Mouse (Mus musculus) heart, postnatal 10 days (tissue): ENCODE results near the gene Tmem9. TPM values are rescaled to one million over a fixed set of nuclear protein-coding genes. Genes with fewer than 3 reads are reported as not detected.

Source experiments
- DNase-seq, 2 experiments: peaks; one replicate each; pipeline ENCODE4 v3.0.0; 2021
- intact Hi-C: fragments of 180-260 bp; cut with DNase I; formaldehyde crosslinking; loops from one replicate; pipeline ENCODE4 v1.15.1; 2025
- total RNA-seq, 2 experiments: library from RNA; stranded (reverse); gene quantifications; 2 replicates each; pipeline ENCODE4 v1.2.3; 2021

Tmem9 gene
- total RNA-seq, 2 experiments from 2014 or later: 23.8 to 26.1 TPM

GRCm38 (mm10) chr1:136030201-136030600 lies 22.3 kb downstream of the Tmem9 start:
- no peak for DNase-seq
- intact Hi-C loops: no loop called here

- intact Hi-C loops: no loop called here
- DNase-seq: no peak
Observed at GRCm38 (mm10) chr1:136031697-136032096, 23.7 kb downstream of the Tmem9 start.

- intact Hi-C loops: no loop called here
- DNase-seq: no peak
Observed at GRCm38 (mm10) chr1:136032961-136033360, 25.0 kb downstream of the Tmem9 start.

DNA sequence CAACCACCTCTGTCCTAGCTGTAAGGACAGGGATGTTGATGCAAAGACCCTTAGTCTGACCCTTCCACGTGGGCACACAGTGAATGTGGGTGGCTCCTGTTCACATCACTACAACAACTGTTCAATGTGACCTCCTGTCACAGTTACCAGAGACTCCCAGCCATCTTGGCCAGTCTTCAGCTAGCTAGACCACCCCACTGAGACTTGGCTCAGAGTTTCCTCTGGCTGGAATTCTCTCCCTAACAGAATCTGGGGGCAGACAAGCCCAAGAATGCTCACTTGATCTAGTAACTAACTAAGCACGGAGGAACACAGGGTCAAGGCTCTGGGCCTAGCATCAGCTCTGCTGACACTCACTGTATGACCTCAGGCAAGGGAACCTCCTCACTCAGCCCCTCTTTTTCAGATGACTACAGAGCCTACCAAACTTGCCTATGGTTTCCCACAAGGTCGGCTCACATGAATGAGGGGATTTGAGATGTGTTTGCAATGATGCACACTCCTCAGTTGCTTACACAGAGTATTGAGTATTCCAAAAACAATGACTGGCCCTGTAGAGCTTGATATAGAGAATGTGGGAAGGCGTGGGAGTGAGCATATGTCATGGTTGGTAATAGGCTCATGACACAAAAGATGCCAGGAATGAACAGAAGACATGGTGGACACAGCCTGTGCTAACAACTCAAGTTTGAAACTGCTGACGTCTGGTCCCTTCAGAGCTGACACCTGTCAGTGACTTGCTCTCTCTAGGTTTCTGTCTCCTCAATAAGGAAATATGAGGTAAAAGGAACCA lies 31.0 kb downstream of the Tmem9 start:
- intact Hi-C loops: no loop called here
- no peak for DNase-seq

- intact Hi-C loops: no loop called here
- no peak for DNase-seq
Observed at GRCm38 (mm10) chr1:136040452-136040851, 32.5 kb downstream of the Tmem9 start.

DNA sequence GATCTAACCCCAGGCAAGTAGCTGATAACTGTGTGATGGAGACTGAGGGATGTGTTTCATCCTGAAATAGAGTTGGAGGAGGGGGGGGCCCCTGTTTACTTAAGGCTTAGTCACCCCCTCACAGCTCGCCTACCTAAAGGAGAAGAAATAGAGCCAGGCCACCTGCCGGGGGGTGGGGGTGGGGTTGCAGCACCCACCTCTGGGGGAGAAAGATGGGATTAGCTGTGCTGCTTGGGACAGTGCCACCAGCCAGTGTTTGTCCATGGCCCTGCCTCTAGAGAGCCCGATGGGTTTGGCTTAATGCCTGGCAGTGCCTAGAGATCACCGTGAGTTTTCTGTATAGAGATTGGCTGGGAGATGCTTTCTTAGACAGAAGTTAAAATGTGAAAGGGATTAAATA lies 32.9 kb downstream of the Tmem9 start:
- intact Hi-C loops: no loop called here
- DNase-seq: no peak

DNA sequence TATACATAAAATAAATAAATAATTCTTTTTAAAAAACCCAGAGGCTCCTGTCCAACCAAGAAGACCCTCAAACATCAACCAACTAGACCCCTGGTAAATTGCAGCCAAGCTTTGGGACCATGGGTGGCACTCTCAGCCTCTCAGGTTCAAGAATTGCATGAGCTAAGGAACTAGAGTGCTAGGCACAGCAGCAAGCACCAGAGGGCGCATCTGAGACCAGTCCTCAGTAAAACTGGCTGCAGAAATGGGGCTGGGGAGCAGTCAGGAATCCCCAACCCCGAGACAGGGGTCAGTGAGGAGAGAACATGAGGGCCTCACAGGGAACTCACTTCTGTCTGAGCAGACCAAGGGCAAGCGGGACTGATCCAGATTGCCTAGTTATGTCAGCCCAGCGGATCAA lies 37.8 kb downstream of the Tmem9 start:
- intact Hi-C loops: loop anchor here (2.0 to 5.0 kb wide), 3 partner anchors 31 to 477 kb away; no protein-coding TSS in a partner anchor
- peak; percentile 45 to 64 for DNase-seq

DNA sequence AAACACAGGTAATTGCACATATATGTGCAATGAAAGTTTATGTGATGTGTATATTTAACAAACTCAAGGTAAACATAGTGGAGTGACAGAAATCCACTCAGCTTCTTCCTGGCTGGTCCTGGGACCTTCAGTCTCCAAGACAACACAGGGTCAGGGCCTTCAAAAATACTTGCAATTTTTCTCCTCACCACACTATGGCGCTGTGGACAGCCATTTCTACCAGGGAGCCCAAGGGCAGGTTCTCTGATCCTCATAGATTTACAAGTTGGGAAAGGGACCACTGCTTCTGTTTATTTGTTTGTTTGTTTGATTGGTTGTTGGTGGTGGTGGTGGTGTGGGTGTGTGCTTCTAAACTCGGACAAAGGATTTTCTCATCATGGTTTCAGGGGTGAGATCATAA lies 39.5 kb downstream of the Tmem9 start:
- DNase-seq: peak in 1 of 2 experiments; percentile 50
- intact Hi-C loops: loop anchor here (2.0 to 5.0 kb wide), 3 partner anchors 29 to 475 kb away; no protein-coding TSS in a partner anchor

GRCm38 (mm10) chr1:136047894-136048293 lies 39.9 kb downstream of the Tmem9 start:
- intact Hi-C loops: loop anchor here (2.0 to 5.0 kb wide), 3 partner anchors 29 to 474 kb away; no protein-coding TSS in a partner anchor
- no peak for DNase-seq

GRCm38 (mm10) chr1:136050312-136051012 lies 42.5 kb downstream of the Tmem9 start, which contains the start of gene Ascl5:
Gene Ascl5, plus strand, starts transcription at chr1:136050804.
- intact Hi-C loops: no loop called here
- no peak for DNase-seq

GRCm38 (mm10) chr1:136051013-136051315 lies 43.0 kb downstream of the Tmem9 start:
- peak in 1 of 2 experiments; percentile 13 for DNase-seq
- intact Hi-C loops: no loop called here

GRCm38 (mm10) chr1:136051465-136051864 lies 43.5 kb downstream of the Tmem9 start:
- peak; percentile 91 for DNase-seq
- intact Hi-C loops: no loop called here

GRCm38 (mm10) chr1:136052547-136052946 lies 44.6 kb downstream of the Tmem9 start, which contains the start of gene Cacna1s:
Gene Cacna1s, plus strand, starts transcription at chr1:136052750.
- DNase-seq: no peak
- intact Hi-C loops: no loop called here

GRCm38 (mm10) chr1:136055771-136056170 lies 47.8 kb downstream of the Tmem9 start:
- intact Hi-C loops: no loop called here
- DNase-seq: no peak

DNA sequence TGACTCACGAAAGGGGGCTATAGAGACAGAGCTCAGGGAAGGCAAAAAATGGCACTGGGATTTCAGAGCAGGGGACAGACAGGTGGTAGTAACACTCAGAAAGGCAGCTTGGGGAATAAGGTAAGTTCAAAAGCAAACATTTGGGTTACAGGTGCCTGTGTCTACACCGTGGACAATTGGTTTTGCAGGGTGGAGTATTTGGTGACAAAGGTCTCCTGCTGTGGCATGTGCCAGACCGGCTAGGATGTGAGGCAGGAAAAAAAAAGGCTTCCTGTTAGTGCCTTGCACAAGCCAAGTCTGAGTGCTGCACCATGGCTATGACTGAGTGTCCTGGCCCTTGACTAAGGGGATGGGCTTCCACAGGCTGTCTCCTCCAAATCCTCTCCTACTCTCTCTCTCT lies 50.6 kb downstream of the Tmem9 start:
- no peak for DNase-seq
- intact Hi-C loops: no loop called here

DNA sequence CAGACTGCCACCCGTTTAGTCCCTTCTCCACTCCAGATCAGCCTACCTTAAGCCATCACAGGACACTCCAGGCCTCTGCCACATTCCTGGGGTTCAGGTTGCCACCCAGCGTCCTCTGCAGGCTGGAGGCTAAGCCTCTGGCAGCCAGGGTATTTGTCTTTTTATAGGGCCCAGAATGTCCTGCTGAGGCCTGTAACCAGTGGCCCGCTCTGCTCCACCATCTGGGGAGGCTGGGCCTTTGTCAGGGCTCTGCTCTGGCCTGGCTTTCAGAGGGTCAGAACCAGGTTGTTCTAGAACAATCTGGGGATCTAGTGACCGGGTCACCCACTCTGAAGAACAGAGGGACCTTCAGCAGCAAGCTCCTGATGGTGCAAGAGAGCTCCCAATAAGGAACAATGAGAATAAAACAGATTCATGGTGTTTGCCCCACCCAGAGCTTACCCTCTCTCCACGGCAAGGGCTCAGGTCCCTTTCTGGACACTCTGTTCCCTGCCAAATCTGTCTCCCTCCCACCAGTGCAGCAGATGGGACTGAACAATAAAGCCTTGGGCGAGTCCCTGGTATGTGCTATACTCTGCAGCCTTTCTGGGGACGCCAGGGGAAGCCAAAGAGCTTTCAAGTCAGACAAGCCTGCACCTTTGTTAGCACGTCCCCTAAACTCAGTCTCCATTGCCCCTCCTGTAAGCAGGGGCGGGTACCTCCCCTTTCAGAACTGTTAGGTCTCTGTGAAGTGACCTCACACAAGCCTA lies 53.3 kb downstream of the Tmem9 start:
- DNase-seq: peak; percentile 74 to 83
- intact Hi-C loops: loop anchor here (2.0 kb wide), 1 partner anchor 106 kb away; no protein-coding TSS in a partner anchor

DNA sequence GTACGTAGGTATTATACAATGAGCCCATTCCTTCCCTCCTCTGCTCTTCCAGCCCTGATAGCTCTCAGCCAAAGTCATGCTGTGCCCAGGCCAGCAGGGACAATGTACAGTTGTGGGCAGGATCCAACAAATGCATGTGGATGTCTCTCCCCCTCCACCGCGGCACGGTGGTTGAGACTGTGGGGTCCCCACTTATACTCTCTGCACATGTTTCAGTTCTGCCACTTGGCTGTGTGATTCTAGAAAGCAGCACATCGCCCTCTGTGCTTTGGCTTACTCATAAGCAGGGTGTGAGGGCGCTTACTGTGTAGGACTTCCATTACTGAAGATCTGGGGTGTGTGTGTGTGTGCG lies 53.8 kb downstream of the Tmem9 start:
- intact Hi-C loops: loop anchor here (2.0 kb wide), 1 partner anchor 105 kb away; no protein-coding TSS in a partner anchor
- no peak for DNase-seq

GRCm38 (mm10) chr1:136063991-136064390 lies 56.0 kb downstream of the Tmem9 start:
- intact Hi-C loops: no loop called here
- DNase-seq: no peak

DNA sequence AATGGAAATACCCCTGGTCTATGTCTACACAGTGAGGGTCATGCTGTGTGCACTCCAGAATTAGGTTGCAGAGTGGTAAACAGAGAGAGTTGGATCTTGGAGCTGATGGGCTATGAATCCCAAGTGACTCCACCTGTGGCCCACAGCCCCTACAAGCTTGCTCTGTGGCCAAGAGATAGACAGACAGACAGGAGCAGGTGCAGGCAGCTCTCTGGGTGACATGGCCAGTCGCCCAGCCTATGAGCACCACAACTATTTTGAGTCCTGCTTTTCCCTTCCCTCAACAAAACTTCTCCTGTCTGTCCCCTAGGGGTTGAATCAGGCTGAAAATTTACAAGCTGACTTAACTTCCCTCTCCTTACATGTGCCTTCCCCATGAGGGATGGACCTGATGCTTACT lies 58.7 kb downstream of the Tmem9 start:
- intact Hi-C loops: no loop called here
- no peak for DNase-seq

- DNase-seq: no peak
- intact Hi-C loops: no loop called here
Observed at GRCm38 (mm10) chr1:136067579-136067978, 59.6 kb downstream of the Tmem9 start.

DNA sequence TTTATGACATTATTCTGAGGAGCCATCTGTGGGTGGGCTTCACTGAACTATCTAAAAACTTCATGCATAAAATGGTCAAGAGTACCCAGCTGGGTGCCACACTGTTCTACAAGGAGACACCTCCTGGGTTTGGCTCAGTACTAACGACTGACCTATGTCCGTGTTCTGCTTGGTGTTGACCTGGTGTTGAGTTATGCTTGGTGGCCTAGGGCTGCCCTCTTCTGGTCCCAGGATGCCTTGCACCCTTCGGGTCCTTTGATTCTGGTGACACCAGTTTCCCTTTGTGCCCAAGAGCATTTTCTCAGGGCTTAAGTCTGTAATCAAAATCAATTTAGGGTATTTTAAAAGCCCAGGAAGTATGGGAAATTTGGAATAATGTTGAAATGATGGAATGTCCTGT lies 68.1 kb downstream of the Tmem9 start:
- peak; percentile 37 to 56 for DNase-seq
- intact Hi-C loops: loop anchor here (2.0 kb wide), 1 partner anchor 29 kb away; no protein-coding TSS in a partner anchor
